Mouse (Mus musculus): ENCODE data around the gene Zbtb12. TPM values are rescaled to one million over a fixed set of nuclear protein-coding genes. Genes with fewer than 3 reads are reported as not detected.
A peak's percentile ranks its signal among the peaks of the same experiment; 100 is the strongest.
"Not testable (repeated sequence)": the region's sequence is repeated elsewhere in the genome, so short reads cannot be mapped to it uniquely, and the experiment has no call there.

Zbtb12 gene
- polyA plus RNA-seq, 1 experiment from 2014 or later: 2.6 TPM

GRCm38 (mm10) chr17:34896366-34896765 is 17.1 kb downstream of the Zbtb12 start:
- H3K4me3 ChIP-seq: no peak overlapping the region
- 82% methylated on average over 17 of the region's 17 CpGs for WGBS
- no peak for ATAC-seq (ENCODE audit: borderline replicate concordance, extremely low read depth, low FRiP score, low TSS enrichment)

GRCm38 (mm10) chr17:34897373-34898159 is 18.3 kb downstream of the Zbtb12 start:
- WGBS: 11% methylated on average over 10 of the region's 10 CpGs
- no peak for ATAC-seq (ENCODE audit: borderline replicate concordance, extremely low read depth, low FRiP score, low TSS enrichment)
- peak overlapping the region; percentile 94 for H3K4me3 ChIP-seq

More at GRCm38 (mm10) chr17:34896366-34896765, 17.1 kb downstream of the Zbtb12 start:
- peaks cover 26% of the 10 kb centered on the region for H3K4me1 ChIP-seq
- H3K36me3 ChIP-seq: peaks cover 11% of the 10 kb centered on the region
- no peaks in the 10 kb centered on the region for H3K9me3 ChIP-seq
- no peak overlapping the region for H3K9ac ChIP-seq
- no peak overlapping the region for H3K27ac ChIP-seq
- no peak overlapping the region for H3K4me2 ChIP-seq
- H3K27me3 ChIP-seq: no peaks in the 10 kb centered on the region

GRCm38 (mm10) chr17:34898160-34898586 is 18.9 kb downstream of the Zbtb12 start, which contains the start of the genes C2 and Ehmt2:
C2 (minus strand) TSS chr17:34898265.
Ehmt2 (plus strand) TSS chr17:34898469.
- peaks cover 26% of the 10 kb centered on the region for H3K4me1 ChIP-seq
- H3K4me3 ChIP-seq: peak within 1 kb of the TSS; percentile 94
- peak; percentile 63 for ATAC-seq (ENCODE audit: borderline replicate concordance, extremely low read depth, low FRiP score, low TSS enrichment)
- H3K27me3 ChIP-seq: no peaks in the 10 kb centered on the region
- peak within 1 kb of the TSS; percentile 83 for H3K9ac ChIP-seq
- peak within 1 kb of the TSS; percentile 99 for H3K27ac ChIP-seq
- under 1% methylated on average over 30 of the region's 44 CpGs for WGBS
- peak within 1 kb of the TSS; percentile 73 for H3K4me2 ChIP-seq
- peaks cover 24% of the 10 kb centered on the region for H3K36me3 ChIP-seq
- H3K9me3 ChIP-seq: no peaks in the 10 kb centered on the region

More at GRCm38 (mm10) chr17:34897373-34898159, 18.3 kb downstream of the Zbtb12 start:
- no peaks in the 10 kb centered on the region for H3K9me3 ChIP-seq
- peaks cover 18% of the 10 kb centered on the region for H3K36me3 ChIP-seq
- H3K27me3 ChIP-seq: no peaks in the 10 kb centered on the region
- H3K4me1 ChIP-seq: peaks cover 26% of the 10 kb centered on the region
- peak overlapping the region; percentile 73 for H3K4me2 ChIP-seq
- H3K27ac ChIP-seq: peak overlapping the region; percentile 99
- peak overlapping the region; percentile 83 for H3K9ac ChIP-seq

- 0% methylated on average over 20 of the region's 47 CpGs for WGBS
- no peaks in the 10 kb centered on the region for H3K27me3 ChIP-seq
- H3K9me3 ChIP-seq: no peaks in the 10 kb centered on the region
- H3K9ac ChIP-seq: peak overlapping the region; percentile 83
- peak overlapping the region; percentile 94 for H3K4me3 ChIP-seq
- peaks cover 26% of the 10 kb centered on the region for H3K4me1 ChIP-seq
- H3K36me3 ChIP-seq: peaks cover 29% of the 10 kb centered on the region
- peak overlapping the region; percentile 99 for H3K27ac ChIP-seq
- 0 out of 2 replicates have a peak, but pooled peaks have one; percentile 1 for ATAC-seq (ENCODE audit: borderline replicate concordance, extremely low read depth, low FRiP score, low TSS enrichment)
- H3K4me2 ChIP-seq: peak overlapping the region; percentile 73
These were observed 19.4 kb downstream of the Zbtb12 start for GRCm38 (mm10) chr17:34898706-34899052.

GRCm38 (mm10) chr17:34899053-34899889 is 20.0 kb downstream of the Zbtb12 start:
- Histone ChIP-seq H3K4me3 (peak overlapping the region; percentile 94), H3K9ac (peak overlapping the region; percentile 83), H3K4me2 (peak overlapping the region; percentile 73), H3K27ac (peak overlapping the region; percentile 99), H3K4me1 (peaks cover 26% of the 10 kb centered on the region), H3K36me3 (peaks cover 33% of the 10 kb centered on the region), H3K27me3 (no peaks in the 10 kb centered on the region), H3K9me3 (no peaks in the 10 kb centered on the region)
- peak; percentile 8; the same call in 1 of the 2 replicates for ATAC-seq (ENCODE audit: borderline replicate concordance, extremely low read depth, low FRiP score, low TSS enrichment)
- under 1% methylated on average over 32 of the region's 45 CpGs for WGBS

GRCm38 (mm10) chr17:34899890-34900243 is 20.6 kb downstream of the Zbtb12 start:
- no peaks in the 10 kb centered on the region for H3K9me3 ChIP-seq
- H3K27ac ChIP-seq: peak overlapping the region; percentile 99
- H3K4me3 ChIP-seq: peak overlapping the region; percentile 94
- H3K9ac ChIP-seq: peak overlapping the region; percentile 83
- H3K4me2 ChIP-seq: peak overlapping the region; percentile 73
- no peaks in the 10 kb centered on the region for H3K27me3 ChIP-seq
- peaks cover 39% of the 10 kb centered on the region for H3K36me3 ChIP-seq
- H3K4me1 ChIP-seq: peaks cover 26% of the 10 kb centered on the region
- ATAC-seq (ENCODE audit: borderline replicate concordance, extremely low read depth, low FRiP score, low TSS enrichment): no peak
- under 1% methylated on average over 5 of the region's 5 CpGs for WGBS

- Histone ChIP-seq H3K4me1 (peaks cover 18% of the 10 kb centered on the region), H3K36me3 (peaks cover 46% of the 10 kb centered on the region)
- H3K27ac ChIP-seq; H3K27me3 ChIP-seq; H3K9ac ChIP-seq; H3K4me2 ChIP-seq; H3K4me3 ChIP-seq; ATAC-seq (ENCODE audit: borderline replicate concordance, extremely low read depth, low FRiP score, low TSS enrichment); H3K9me3 ChIP-seq: not testable (repeated sequence)
These were observed 21.5 kb downstream of the Zbtb12 start for GRCm38 (mm10) chr17:34900826-34901225.

- not testable (repeated sequence) for H3K9me3 ChIP-seq; H3K4me3 ChIP-seq; H3K4me2 ChIP-seq; ATAC-seq (ENCODE audit: borderline replicate concordance, extremely low read depth, low FRiP score, low TSS enrichment); H3K27me3 ChIP-seq; H3K27ac ChIP-seq; H3K9ac ChIP-seq
- peaks cover 52% of the 10 kb centered on the region for H3K36me3 ChIP-seq
- H3K4me1 ChIP-seq: peaks cover 11% of the 10 kb centered on the region
- WGBS: 79% methylated on average over 10 of the region's 10 CpGs
These were observed 22.7 kb downstream of the Zbtb12 start for GRCm38 (mm10) chr17:34901948-34902347.

GRCm38 (mm10) chr17:34902895-34903294 is 23.6 kb downstream of the Zbtb12 start:
- WGBS: 91% methylated on average over 9 of the region's 9 CpGs
- Histone ChIP-seq H3K4me1 (peaks cover 8% of the 10 kb centered on the region; the same call in 1 of the 2 replicates), H3K27ac (no peak overlapping the region), H3K4me2 (no peak overlapping the region), H3K27me3 (no peaks in the 10 kb centered on the region), H3K4me3 (no peak overlapping the region), H3K9ac (no peak overlapping the region), H3K9me3 (no peaks in the 10 kb centered on the region), H3K36me3 (peaks cover 61% of the 10 kb centered on the region)
- no peak for ATAC-seq (ENCODE audit: borderline replicate concordance, extremely low read depth, low FRiP score, low TSS enrichment)

- Histone ChIP-seq H3K9ac (no peak overlapping the region), H3K9me3 (no peaks in the 10 kb centered on the region), H3K4me2 (no peak overlapping the region), H3K27ac (no peak overlapping the region), H3K4me1 (peaks cover 16% of the 10 kb centered on the region; the same call in 1 of the 2 replicates), H3K27me3 (no peaks in the 10 kb centered on the region), H3K36me3 (peaks cover 80% of the 10 kb centered on the region), H3K4me3 (no peak overlapping the region)
- ATAC-seq (ENCODE audit: borderline replicate concordance, extremely low read depth, low FRiP score, low TSS enrichment): no peak
- whole genome bisulfite sequencing: 80% methylated on average over 10 of the region's 10 CpGs
These were observed 31.7 kb downstream of the Zbtb12 start for GRCm38 (mm10) chr17:34910982-34911381.

GRCm38 (mm10) chr17:34911945-34912351 is 32.7 kb downstream of the Zbtb12 start:
- Histone ChIP-seq H3K9ac (no peak overlapping the region), H3K4me1 (peaks cover 16% of the 10 kb centered on the region; the same call in 1 of the 2 replicates), H3K27me3 (no peaks in the 10 kb centered on the region), H3K4me2 (no peak overlapping the region), H3K27ac (no peak overlapping the region), H3K4me3 (no peak overlapping the region), H3K9me3 (no peaks in the 10 kb centered on the region), H3K36me3 (peaks cover 70% of the 10 kb centered on the region)
- WGBS: 40% methylated on average over 5 of the region's 5 CpGs
- ATAC-seq (ENCODE audit: borderline replicate concordance, extremely low read depth, low FRiP score, low TSS enrichment): peak; percentile 11; the same call in 1 of the 2 replicates
